Mouse (Mus musculus): ENCODE measurements at regions not wholly inside any gene's neighbourhood (a gene's known extent, or its start where the extent isn't known, plus 50 kb on each side); places are given as distances from the start of the nearest gene placed in this dataset.

DNA sequence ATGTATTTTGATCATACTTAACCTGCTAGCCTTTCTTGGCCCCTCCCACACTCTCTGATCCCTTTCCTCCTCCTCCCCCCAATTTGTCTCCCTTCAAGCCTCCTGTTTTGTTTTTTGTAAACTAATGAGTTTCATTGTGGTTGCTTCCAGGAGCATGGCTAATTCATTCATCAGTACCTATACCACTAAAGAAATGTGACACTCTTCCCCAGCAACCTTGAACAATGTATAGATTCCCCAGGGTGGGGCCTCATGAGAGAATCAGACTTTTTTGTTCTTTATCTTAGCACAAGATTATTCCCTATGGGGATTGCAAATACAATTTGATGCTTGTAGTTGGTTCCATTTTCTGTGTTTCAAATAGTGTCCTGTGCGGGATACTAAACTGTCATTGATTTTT lies 58.8 kb upstream of the Snx7 start:
- DNase-seq (ENCODE audit: low spot score in 2 of 2): no peak
